Mouse (Mus musculus) spleen, adult 2 months (tissue): ENCODE measurements around the gene Trp53rkb. TPM values are rescaled to one million over a fixed set of nuclear protein-coding genes. Genes with fewer than 3 reads are reported as not detected.
A peak's percentile ranks its signal among the peaks of the same experiment; 100 is the strongest.
"Not testable (repeated sequence)": the region's sequence is repeated elsewhere in the genome, so short reads cannot be mapped to it uniquely, and the experiment has no call there.

Experiments
- DNase-seq, 2 experiments: peaks; one replicate each; pipeline versions ENCODE4 v3.0.0 to v3.0.0-alpha.2; 2012 to 2021; ENCODE audit warnings: low spot score in 2 of 2, low read depth in 1 of 2
- H3K27ac ChIP-seq: fragments of 200-500 bp; 2 replicates; pipeline ENCODE4 v1.5.1; 2012; ENCODE audit warnings: low read length, inconsistent platforms; ENCODE audit not compliant: insufficient read depth
- H3K27me3 ChIP-seq: fragments of 200-500 bp; 2 replicates; pipeline ENCODE4 v1.6.1; 2012; ENCODE audit warnings: mild to moderate bottlenecking, moderate library complexity, low read length, inconsistent platforms; ENCODE audit not compliant: control insufficient read depth, insufficient read depth
- H3K36me3 ChIP-seq: fragments of 200-500 bp; 2 replicates; pipeline ENCODE4 v1.6.1; 2012; ENCODE audit warnings: mild to moderate bottlenecking, low read length, inconsistent platforms; ENCODE audit not compliant: control insufficient read depth, insufficient read depth
- H3K4me1 ChIP-seq: fragments of 200-500 bp; 2 replicates; pipeline ENCODE4 v1.6.1; 2011; ENCODE audit warnings: inconsistent platforms; ENCODE audit not compliant: control insufficient read depth, insufficient read depth, insufficient read length
- H3K4me3 ChIP-seq: fragments of 200-500 bp; 2 replicates; pipeline ENCODE4 v1.5.1; 2011; ENCODE audit warnings: mild to moderate bottlenecking, inconsistent platforms; ENCODE audit not compliant: insufficient read depth, insufficient read length; ENCODE audit errors: extremely low read depth
- CTCF ChIP-seq: fragments of 200-500 bp; IDR thresholded peaks from 2 replicates; pipeline ENCODE4 v1.5.1; 2011; ENCODE audit warnings: mild to moderate bottlenecking, inconsistent platforms; ENCODE audit not compliant: insufficient read depth, insufficient read length, insufficient replicate concordance; ENCODE audit errors: extremely low read depth
- POLR2A ChIP-seq: fragments of 200-500 bp; IDR thresholded peaks from 2 replicates; pipeline ENCODE4 v1.6.1; 2011; ENCODE audit warnings: low read depth, low read length, inconsistent platforms
- WGBS: fragments of 180-500 bp; shearing (Covaris S2); methylation state at CpG from one replicate; pipeline ENCODE4 v1.1.7; 2018; 5-methylcytosine and 5-hydroxymethylcytosine counted together
- polyA plus RNA-seq: library from polyadenylated mRNA; depleted of rRNA; stranded (reverse); fragments of >200 nt; gene quantifications from 2 replicates; pipeline ENCODE4 v1.2.3, GENCODE M21; 2012

Trp53rkb gene
- polyA plus RNA-seq, 1 experiment: 4.1 TPM

DNA sequence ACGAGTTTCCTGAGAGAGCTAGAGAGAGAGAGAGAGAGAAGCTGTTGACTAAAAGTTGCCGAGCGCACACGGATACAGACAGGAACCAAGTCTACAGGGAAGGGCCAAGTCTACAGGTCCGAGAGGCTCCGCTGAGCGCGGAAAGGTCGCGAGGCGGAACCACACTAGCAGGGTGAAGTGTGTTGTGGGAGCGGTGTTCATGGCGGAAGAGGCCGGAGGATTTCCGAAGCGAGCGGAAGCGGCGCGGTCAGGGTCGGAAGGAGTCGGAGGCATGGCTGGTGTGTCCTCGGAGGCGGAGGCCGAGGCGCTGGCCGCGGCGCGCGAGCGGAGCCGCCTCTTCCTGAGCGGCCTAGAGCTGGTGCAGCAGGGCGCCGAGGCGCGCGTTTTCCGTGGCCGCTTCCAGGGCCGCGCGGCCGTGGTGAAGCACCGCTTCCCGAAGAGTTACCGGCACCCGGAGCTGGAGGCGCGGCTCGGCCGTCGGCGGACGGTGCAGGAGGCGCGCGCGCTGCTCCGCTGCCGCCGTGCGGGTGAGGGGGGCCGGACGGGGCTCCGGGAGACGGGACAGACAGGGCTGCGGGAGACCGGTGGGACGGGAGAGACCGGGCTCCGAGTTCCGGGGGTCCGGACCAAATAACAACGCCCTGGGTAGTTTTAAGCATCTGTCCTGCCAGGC is 1.3 kb downstream of the Trp53rkb start:
- not testable (repeated sequence) for H3K36me3 ChIP-seq, H3K4me1 ChIP-seq, H3K27me3 ChIP-seq
- DNase-seq: peak; percentile 61 to 83
- H3K27ac ChIP-seq: peak overlapping the region; percentile 69
- peak overlapping the region; percentile 70 for H3K4me3 ChIP-seq
- under 1% methylated on average over 76 of the region's 76 CpGs for WGBS
- peak; percentile 56; the same call in 1 of the 2 replicates for TF ChIP-seq POLR2A

DNA sequence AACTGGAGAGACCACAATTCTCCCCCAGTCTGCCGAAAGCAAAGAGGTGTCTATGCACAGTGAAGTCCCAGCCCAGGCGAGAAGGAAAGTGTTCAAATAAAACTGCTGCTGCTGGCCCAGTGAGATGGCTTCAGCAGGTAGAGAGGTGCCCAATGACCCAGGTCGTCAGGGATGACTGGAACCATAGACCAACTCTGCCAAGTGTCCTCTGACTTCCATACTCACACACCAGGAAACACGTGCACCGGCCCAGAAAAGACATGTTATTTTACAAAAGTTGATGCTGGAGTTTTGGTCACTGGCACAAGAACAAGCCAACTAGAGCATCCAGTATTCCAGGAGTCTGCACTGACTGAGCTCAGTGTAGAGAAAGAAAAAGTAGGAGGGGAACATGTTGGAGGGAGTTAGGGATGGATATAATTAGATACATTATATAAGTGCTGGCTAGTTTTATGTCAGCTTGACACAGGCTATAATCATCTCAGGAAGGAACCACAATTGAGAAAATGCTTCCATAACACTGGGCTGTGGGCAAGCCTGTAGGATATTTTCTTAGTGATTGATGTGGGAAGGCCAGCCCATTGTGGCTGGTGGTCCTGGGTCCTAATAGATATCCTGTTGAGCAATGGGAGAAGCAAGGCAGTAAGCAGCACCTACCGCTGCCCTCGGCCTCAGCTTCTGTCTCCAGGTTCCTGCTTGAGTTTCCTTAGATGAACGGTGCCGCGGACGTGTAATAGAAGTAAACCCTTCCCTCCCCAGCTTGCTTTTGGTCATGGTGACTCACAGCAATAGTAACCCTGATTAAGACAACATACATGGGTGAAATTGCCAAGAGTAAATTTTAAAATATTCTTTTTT is 7.5 kb downstream of the Trp53rkb start:
- H3K4me3 ChIP-seq: no peak overlapping the region
- no peak overlapping the region for H3K27ac ChIP-seq
- H3K27me3 ChIP-seq: no peaks in the 10 kb centered on the region
- no peak for TF ChIP-seq POLR2A
- no peak for TF ChIP-seq CTCF
- peaks cover 4% of the 10 kb centered on the region; the same call in 1 of the 2 replicates for H3K36me3 ChIP-seq
- peaks cover 5% of the 10 kb centered on the region; the same call in 1 of the 2 replicates for H3K4me1 ChIP-seq
- no peak for DNase-seq
- whole genome bisulfite sequencing: 62% methylated on average over 11 of the region's 11 CpGs

DNA sequence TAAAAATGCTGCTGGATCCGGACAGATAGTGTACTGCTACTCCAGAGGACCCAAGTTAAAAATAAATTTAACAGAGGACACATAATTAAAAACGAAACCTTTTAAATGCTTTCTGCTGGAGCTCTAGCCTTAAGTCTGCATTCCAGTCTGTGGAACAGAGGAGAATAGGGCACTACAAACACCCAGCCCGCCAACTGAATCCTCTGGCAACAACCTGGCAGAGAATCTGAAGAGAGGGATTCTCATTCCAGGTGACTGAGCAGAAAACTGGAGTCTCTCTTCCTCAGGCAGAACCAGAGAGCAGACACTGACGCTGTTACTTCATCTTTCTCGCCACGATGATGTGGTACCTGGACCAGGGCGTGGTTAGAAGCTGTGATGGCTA is 8.1 kb downstream of the Trp53rkb start:
- TF ChIP-seq CTCF (no peak), POLR2A (no peak)
- 51% methylated on average over 7 of the region's 7 CpGs for WGBS
- H3K27me3 ChIP-seq: no peaks in the 10 kb centered on the region
- DNase-seq: no peak
- peaks cover 4% of the 10 kb centered on the region; the same call in 1 of the 2 replicates for H3K36me3 ChIP-seq
- H3K4me3 ChIP-seq: no peak overlapping the region
- peaks cover 5% of the 10 kb centered on the region; the same call in 1 of the 2 replicates for H3K4me1 ChIP-seq
- no peak overlapping the region for H3K27ac ChIP-seq

DNA sequence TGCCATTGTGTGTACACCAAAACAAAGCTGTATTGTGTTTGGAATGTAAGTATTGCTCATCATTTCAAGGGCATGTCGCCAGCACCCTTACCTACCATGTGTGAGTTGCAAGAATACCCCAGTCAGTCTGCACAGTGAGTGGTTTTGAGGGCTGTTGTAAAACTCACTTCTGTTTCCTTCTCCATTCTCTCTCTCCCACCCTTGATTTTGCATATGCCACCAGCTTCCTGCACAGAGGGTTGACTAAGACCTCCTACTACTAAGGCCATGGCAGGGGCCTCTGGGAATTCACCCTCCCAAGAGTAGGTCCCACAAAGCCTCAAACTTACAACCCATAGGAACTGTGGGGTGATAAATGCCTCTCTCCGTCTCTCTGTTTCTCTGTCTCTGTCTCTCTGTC is 9.1 kb downstream of the Trp53rkb start:
- Histone ChIP-seq H3K36me3 (peaks cover 2% of the 10 kb centered on the region; the same call in 1 of the 2 replicates), H3K27ac (no peak overlapping the region), H3K4me3 (no peak overlapping the region), H3K4me1 (peaks cover 7% of the 10 kb centered on the region; the same call in 1 of the 2 replicates), H3K27me3 (no peaks in the 10 kb centered on the region)
- DNase-seq: no peak
- TF ChIP-seq POLR2A (no peak), CTCF (no peak)
- 31% methylated on average over 2 of the region's 2 CpGs for WGBS

DNA sequence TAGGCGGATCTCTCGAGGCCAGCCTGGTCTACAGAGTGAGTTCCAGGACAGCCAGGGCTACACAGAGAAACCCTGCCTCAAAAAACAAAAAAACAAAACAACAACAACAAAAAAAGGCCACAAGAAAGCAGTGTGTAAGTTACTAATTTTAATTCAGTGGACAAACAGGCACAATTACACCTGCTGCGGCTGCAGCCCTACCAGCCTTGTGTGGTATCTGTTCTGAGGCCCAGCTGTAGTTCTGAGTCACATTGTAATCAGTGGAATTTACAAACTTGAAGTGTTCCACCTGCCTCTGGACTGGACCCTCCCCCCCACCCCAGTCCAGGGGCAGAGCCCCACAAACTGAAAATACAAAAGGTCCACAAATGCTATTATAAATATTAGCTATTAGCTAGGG is 11.0 kb downstream of the Trp53rkb start:
- no peak overlapping the region for H3K4me3 ChIP-seq
- WGBS: 87% methylated on average over 3 of the region's 3 CpGs
- TF ChIP-seq POLR2A: no peak
- no peak for TF ChIP-seq CTCF
- H3K36me3 ChIP-seq: no peaks in the 10 kb centered on the region
- no peaks in the 10 kb centered on the region for H3K27me3 ChIP-seq
- H3K27ac ChIP-seq: no peak overlapping the region
- H3K4me1 ChIP-seq: peaks cover 12% of the 10 kb centered on the region
- no peak for DNase-seq

DNA sequence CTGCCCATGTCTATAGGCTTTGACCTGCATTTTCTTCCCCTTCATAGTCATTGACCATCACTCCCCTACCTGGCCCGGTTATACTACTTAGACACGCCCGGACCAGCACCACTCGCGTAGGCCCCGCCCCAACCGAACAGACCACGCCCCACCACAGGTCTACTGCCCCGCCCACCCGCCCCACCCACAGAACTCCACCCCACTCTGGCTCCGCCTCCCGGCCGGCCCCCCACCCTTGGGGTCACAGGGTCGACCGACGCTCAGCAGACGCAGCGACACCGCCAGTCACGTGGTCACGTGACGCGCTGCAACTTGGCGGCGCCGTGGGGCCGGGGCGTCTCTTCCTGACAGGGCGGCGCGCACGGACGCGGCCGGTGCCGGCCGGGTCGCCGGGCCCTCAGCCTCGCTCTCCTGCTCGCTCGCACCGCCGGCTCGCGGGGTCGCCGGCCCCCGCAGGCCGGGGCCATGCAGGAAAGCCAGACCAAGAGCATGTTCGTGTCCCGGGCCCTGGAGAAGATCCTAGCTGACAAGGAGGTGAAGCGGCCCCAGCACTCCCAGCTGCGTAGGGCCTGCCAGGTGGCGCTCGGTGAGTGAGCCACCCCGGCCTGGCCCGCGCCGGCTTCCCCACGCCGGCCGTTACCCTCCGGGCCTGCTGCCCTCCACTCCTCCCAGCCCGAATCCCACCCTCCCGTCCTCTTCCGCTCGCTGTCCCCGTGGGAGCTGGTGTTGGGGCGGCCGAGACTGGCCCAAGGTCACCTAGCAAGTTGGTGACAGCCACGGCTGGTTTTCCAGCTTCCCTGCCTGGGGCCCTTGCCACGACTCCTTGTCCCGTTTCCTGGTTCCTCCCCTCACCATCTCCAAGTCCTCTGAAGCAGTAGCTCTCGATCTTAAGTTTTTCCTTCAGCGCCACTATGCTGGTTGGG is 13.2 kb downstream of the Trp53rkb start, which contains the start of gene Arfgef2:
Arfgef2 (plus strand) TSS at position 339 of the 923 bp plus-strand sequence.
- TF ChIP-seq CTCF (no peak), POLR2A (peak; percentile 57)
- Histone ChIP-seq H3K4me1 (peaks cover 12% of the 10 kb centered on the region), H3K27me3 (no peaks in the 10 kb centered on the region), H3K27ac (peak within 1 kb of the TSS; percentile 72), H3K36me3 (no peaks in the 10 kb centered on the region), H3K4me3 (peak within 1 kb of the TSS; percentile 70)
- peak; percentile 81 to 91 for DNase-seq
- under 1% methylated on average over 73 of the region's 76 CpGs for WGBS
